Mouse (Mus musculus): Measurements from ENCODE around the gene Rbm24. TPM values are rescaled to one million over a fixed set of nuclear protein-coding genes. Genes with fewer than 3 reads are reported as not detected.
A peak's percentile ranks its signal among the peaks of the same experiment; 100 is the strongest.

The Rbm24 gene
- polyA plus RNA-seq, 1 experiment from 2014 or later, result 2.3 TPM

- no peak overlapping the region for H3K9ac ChIP-seq (ENCODE audit: low read length)
- H3K4me3 ChIP-seq (ENCODE audit: low read depth, low read length), result no peak overlapping the region
- no peaks in the 10 kb centered on the region; the same call in 1 of the 2 replicates for H3K27me3 ChIP-seq (replicated peaks; ENCODE audit: control insufficient read depth, insufficient read depth, low read length)
- H3K4me1 ChIP-seq (replicated peaks; ENCODE audit: control insufficient read depth, insufficient read depth, low read length), result no peaks in the 10 kb centered on the region
- H3K4me2 ChIP-seq (ENCODE audit: low read length), result no peak overlapping the region
- H3K9me3 ChIP-seq (ENCODE audit: control insufficient read depth, low read length), result no peaks in the 10 kb centered on the region
- H3K36me3 ChIP-seq (ENCODE audit: control insufficient read depth, insufficient read depth, low read length), result no peaks in the 10 kb centered on the region
- DNase-seq (ENCODE audit: low spot score), result no peak
- ATAC-seq (replicated peaks; ENCODE audit: low FRiP score, low TSS enrichment, low read depth), result no peak
- no peak overlapping the region for H3K27ac ChIP-seq (ENCODE audit: low read depth)
- WGBS, result 86% methylated on average over 7 of the region's 7 CpGs
Observed at GRCm38 (mm10) chr13:46423805-46424204, 5.6 kb downstream of the Rbm24 start.

- Histone ChIP-seq H3K4me3 (ENCODE audit: low read depth, low read length) (no peak overlapping the region), H3K27ac (ENCODE audit: low read depth) (no peak overlapping the region), H3K4me1 (replicated peaks; ENCODE audit: control insufficient read depth, insufficient read depth, low read length) (no peaks in the 10 kb centered on the region), H3K27me3 (replicated peaks; ENCODE audit: control insufficient read depth, insufficient read depth, low read length) (no peaks in the 10 kb centered on the region), H3K36me3 (ENCODE audit: control insufficient read depth, insufficient read depth, low read length) (no peaks in the 10 kb centered on the region), H3K9me3 (ENCODE audit: control insufficient read depth, low read length) (no peaks in the 10 kb centered on the region), H3K9ac (ENCODE audit: low read length) (no peak overlapping the region), H3K4me2 (ENCODE audit: low read length) (no peak overlapping the region)
- ATAC-seq (replicated peaks; ENCODE audit: low FRiP score, low TSS enrichment, low read depth) (no peak), DNase-seq (ENCODE audit: low spot score) (no peak)
- WGBS, result 72% methylated on average over 8 of the region's 8 CpGs
Observed at GRCm38 (mm10) chr13:46424376-46424775, 6.1 kb downstream of the Rbm24 start.

- 82% methylated on average over 6 of the region's 6 CpGs for WGBS
- DNase-seq (ENCODE audit: low spot score), result no peak
- Histone ChIP-seq H3K4me2 (ENCODE audit: low read length) (no peak overlapping the region), H3K27me3 (replicated peaks; ENCODE audit: control insufficient read depth, insufficient read depth, low read length) (no peaks in the 10 kb centered on the region), H3K36me3 (ENCODE audit: control insufficient read depth, insufficient read depth, low read length) (no peaks in the 10 kb centered on the region), H3K27ac (ENCODE audit: low read depth) (no peak overlapping the region), H3K4me1 (replicated peaks; ENCODE audit: control insufficient read depth, insufficient read depth, low read length) (no peaks in the 10 kb centered on the region), H3K9me3 (ENCODE audit: control insufficient read depth, low read length) (no peaks in the 10 kb centered on the region), H3K9ac (ENCODE audit: low read length) (no peak overlapping the region), H3K4me3 (ENCODE audit: low read depth, low read length) (no peak overlapping the region)
- ATAC-seq (replicated peaks; ENCODE audit: low FRiP score, low TSS enrichment, low read depth), result no peak
Observed at GRCm38 (mm10) chr13:46426651-46427269, 8.5 kb downstream of the Rbm24 start.

- Histone ChIP-seq H3K4me1 (replicated peaks; ENCODE audit: control insufficient read depth, insufficient read depth, low read length) (no peaks in the 10 kb centered on the region), H3K27me3 (replicated peaks; ENCODE audit: control insufficient read depth, insufficient read depth, low read length) (no peaks in the 10 kb centered on the region), H3K9ac (ENCODE audit: low read length) (no peak overlapping the region), H3K9me3 (ENCODE audit: control insufficient read depth, low read length) (no peaks in the 10 kb centered on the region), H3K4me2 (ENCODE audit: low read length) (0 out of 2 replicates have a peak overlapping the region, but pooled peaks have one; percentile 9), H3K36me3 (ENCODE audit: control insufficient read depth, insufficient read depth, low read length) (no peaks in the 10 kb centered on the region), H3K4me3 (ENCODE audit: low read depth, low read length) (0 out of 2 replicates have a peak overlapping the region, but pooled peaks have one; percentile 3), H3K27ac (ENCODE audit: low read depth) (no peak overlapping the region)
- no peak for DNase-seq (ENCODE audit: low spot score)
- no peak for ATAC-seq (replicated peaks; ENCODE audit: low FRiP score, low TSS enrichment, low read depth)
- 58% methylated on average over 22 of the region's 22 CpGs for WGBS
Observed at GRCm38 (mm10) chr13:46428964-46429363, 10.7 kb downstream of the Rbm24 start.

GRCm38 (mm10) chr13:46429866-46430265 lies 11.6 kb downstream of the Rbm24 start:
- Histone ChIP-seq H3K9ac (ENCODE audit: low read length) (no peak overlapping the region), H3K9me3 (ENCODE audit: control insufficient read depth, low read length) (no peaks in the 10 kb centered on the region), H3K4me3 (ENCODE audit: low read depth, low read length) (no peak overlapping the region), H3K4me1 (replicated peaks; ENCODE audit: control insufficient read depth, insufficient read depth, low read length) (no peaks in the 10 kb centered on the region), H3K27ac (ENCODE audit: low read depth) (no peak overlapping the region), H3K4me2 (ENCODE audit: low read length) (no peak overlapping the region), H3K36me3 (ENCODE audit: control insufficient read depth, insufficient read depth, low read length) (no peaks in the 10 kb centered on the region), H3K27me3 (replicated peaks; ENCODE audit: control insufficient read depth, insufficient read depth, low read length) (no peaks in the 10 kb centered on the region)
- DNase-seq (ENCODE audit: low spot score), result no peak
- ATAC-seq (replicated peaks; ENCODE audit: low FRiP score, low TSS enrichment, low read depth), result no peak
- WGBS, result 85% methylated on average over 11 of the region's 11 CpGs

GRCm38 (mm10) chr13:46433880-46434560 lies 15.8 kb downstream of the Rbm24 start:
- WGBS, result 56% methylated on average over 8 of the region's 8 CpGs
- Histone ChIP-seq H3K9ac (ENCODE audit: low read length) (no peak overlapping the region), H3K27ac (ENCODE audit: low read depth) (no peak overlapping the region), H3K4me1 (replicated peaks; ENCODE audit: control insufficient read depth, insufficient read depth, low read length) (no peaks in the 10 kb centered on the region), H3K4me3 (ENCODE audit: low read depth, low read length) (no peak overlapping the region), H3K36me3 (ENCODE audit: control insufficient read depth, insufficient read depth, low read length) (no peaks in the 10 kb centered on the region), H3K27me3 (replicated peaks; ENCODE audit: control insufficient read depth, insufficient read depth, low read length) (no peaks in the 10 kb centered on the region), H3K4me2 (ENCODE audit: low read length) (no peak overlapping the region), H3K9me3 (ENCODE audit: control insufficient read depth, low read length) (no peaks in the 10 kb centered on the region)
- no peak for ATAC-seq (replicated peaks; ENCODE audit: low FRiP score, low TSS enrichment, low read depth)
- DNase-seq (ENCODE audit: low spot score), result no peak

GRCm38 (mm10) chr13:46438960-46439359 lies 20.7 kb downstream of the Rbm24 start:
- H3K27me3 ChIP-seq (replicated peaks; ENCODE audit: control insufficient read depth, insufficient read depth, low read length), result no peaks in the 10 kb centered on the region
- 82% methylated on average over 6 of the region's 6 CpGs for WGBS
- no peak for ATAC-seq (replicated peaks; ENCODE audit: low FRiP score, low TSS enrichment, low read depth)

GRCm38 (mm10) chr13:46444021-46444420 lies 25.8 kb downstream of the Rbm24 start:
- DNase-seq (ENCODE audit: low spot score) (no peak), ATAC-seq (replicated peaks; ENCODE audit: low FRiP score, low TSS enrichment, low read depth) (no peak)
- H3K27me3 ChIP-seq (replicated peaks; ENCODE audit: control insufficient read depth, insufficient read depth, low read length), result no peaks in the 10 kb centered on the region
- H3K4me1 ChIP-seq (replicated peaks; ENCODE audit: control insufficient read depth, insufficient read depth, low read length), result no peaks in the 10 kb centered on the region
- no peak overlapping the region for H3K9ac ChIP-seq (ENCODE audit: low read length)
- no peaks in the 10 kb centered on the region for H3K9me3 ChIP-seq (ENCODE audit: control insufficient read depth, low read length)
- H3K36me3 ChIP-seq (ENCODE audit: control insufficient read depth, insufficient read depth, low read length), result no peaks in the 10 kb centered on the region
- no peak overlapping the region for H3K4me3 ChIP-seq (ENCODE audit: low read depth, low read length)
- 70% methylated on average over 7 of the region's 7 CpGs for WGBS
- no peak overlapping the region for H3K4me2 ChIP-seq (ENCODE audit: low read length)
- H3K27ac ChIP-seq (ENCODE audit: low read depth), result no peak overlapping the region

More at GRCm38 (mm10) chr13:46438960-46439359, 20.7 kb downstream of the Rbm24 start:
- Histone ChIP-seq H3K9me3 (ENCODE audit: control insufficient read depth, low read length) (no peaks in the 10 kb centered on the region), H3K36me3 (ENCODE audit: control insufficient read depth, insufficient read depth, low read length) (no peaks in the 10 kb centered on the region), H3K4me2 (ENCODE audit: low read length) (no peak overlapping the region), H3K4me1 (replicated peaks; ENCODE audit: control insufficient read depth, insufficient read depth, low read length) (no peaks in the 10 kb centered on the region), H3K27ac (ENCODE audit: low read depth) (no peak overlapping the region), H3K9ac (ENCODE audit: low read length) (no peak overlapping the region), H3K4me3 (ENCODE audit: low read depth, low read length) (no peak overlapping the region)
- no peak for DNase-seq (ENCODE audit: low spot score)

GRCm38 (mm10) chr13:46446062-46446461 lies 27.8 kb downstream of the Rbm24 start:
- Histone ChIP-seq H3K9me3 (ENCODE audit: control insufficient read depth, low read length) (no peaks in the 10 kb centered on the region), H3K36me3 (ENCODE audit: control insufficient read depth, insufficient read depth, low read length) (no peaks in the 10 kb centered on the region), H3K4me1 (replicated peaks; ENCODE audit: control insufficient read depth, insufficient read depth, low read length) (no peaks in the 10 kb centered on the region), H3K4me2 (ENCODE audit: low read length) (no peak overlapping the region), H3K27me3 (replicated peaks; ENCODE audit: control insufficient read depth, insufficient read depth, low read length) (no peaks in the 10 kb centered on the region), H3K4me3 (ENCODE audit: low read depth, low read length) (no peak overlapping the region), H3K27ac (ENCODE audit: low read depth) (no peak overlapping the region), H3K9ac (ENCODE audit: low read length) (no peak overlapping the region)
- 90% methylated on average over 6 of the region's 6 CpGs for WGBS
- DNase-seq (ENCODE audit: low spot score) (no peak), ATAC-seq (replicated peaks; ENCODE audit: low FRiP score, low TSS enrichment, low read depth) (no peak)
